9 mouse cellular contexts compared by ENCODE assay signal in the genomic region with DNA sequence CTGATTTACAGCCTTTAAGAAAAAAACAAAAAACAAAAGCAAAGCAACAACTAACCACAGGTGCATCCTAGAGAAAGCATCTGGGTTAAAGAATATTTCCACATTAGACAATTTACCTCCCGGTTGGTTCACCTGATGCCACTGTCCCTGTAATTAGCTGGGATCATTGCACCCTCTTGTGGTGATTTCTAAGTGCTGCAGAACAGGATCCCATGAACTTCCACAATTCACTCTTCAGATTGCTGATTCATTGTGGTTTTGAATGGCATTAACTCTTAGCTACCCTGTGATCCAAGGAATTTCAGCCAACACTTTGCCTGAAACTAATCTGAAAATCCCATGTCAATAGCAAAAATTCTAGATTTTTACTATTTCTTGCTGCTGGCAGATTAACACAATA.
A peak's percentile ranks its signal among the peaks of the same experiment; 100 is the strongest.
DNase-seq lines count a peak whose midpoint lies in the region; ATAC-seq lines count a peak whose summit lies in the region.
"Had no signal": no experiment of that assay in that cellular context is flagged by ENCODE, and none has a peak within 500 bp of the region (broad histone marks: within the 10 kb centered on the region; RNA-seq: fewer than 3 reads in every experiment).

No protein-coding gene starts in this region.

- WGBS in intestine, embryonic 15.5 days, result 2% methylated on average over 1 of the region's 1 CpGs
- WGBS in intestine, embryonic 16.5 days, result 3% methylated on average over 1 of the region's 1 CpGs
- 24% methylated on average over 1 of the region's 1 CpGs for WGBS in hindbrain, embryonic 11.5 days
- WGBS in midbrain, embryonic 13.5 days, result 17% methylated on average over 1 of the region's 1 CpGs

- H3K4me2 ChIP-seq in intestine, embryonic 15.5 days (replicated peaks), result no peak overlapping the region
- H3K4me2 ChIP-seq in intestine, embryonic 16.5 days (ENCODE audit: low read depth, low read length), result no peak overlapping the region
- no peak overlapping the region for H3K4me2 ChIP-seq in hindbrain, embryonic 11.5 days (replicated peaks; ENCODE audit: low read depth, low read length)
- no peak overlapping the region for H3K4me2 ChIP-seq in midbrain, embryonic 13.5 days (replicated peaks)
- H3K4me2 ChIP-seq: liver, embryonic 15.5 days had no signal

- H3K27ac ChIP-seq in intestine, embryonic 15.5 days, result no peak overlapping the region
- H3K27ac ChIP-seq in intestine, embryonic 16.5 days (ENCODE audit: low read length), result no peak overlapping the region
- H3K27ac ChIP-seq in hindbrain, embryonic 11.5 days (ENCODE audit: low read depth, low read length), result no peak overlapping the region
- H3K27ac ChIP-seq in midbrain, embryonic 13.5 days, result no peak overlapping the region
- H3K27ac ChIP-seq: liver, embryonic 15.5 days had no signal

- no peaks in the 10 kb centered on the region for H3K4me1 ChIP-seq in intestine, embryonic 15.5 days (replicated peaks)
- no peaks in the 10 kb centered on the region for H3K4me1 ChIP-seq in intestine, embryonic 16.5 days (ENCODE audit: control insufficient read depth, insufficient read depth, low read length)
- no peaks in the 10 kb centered on the region for H3K4me1 ChIP-seq in hindbrain, embryonic 11.5 days (replicated peaks; ENCODE audit: control insufficient read depth, insufficient read depth, low read length)
- H3K4me1 ChIP-seq in midbrain, embryonic 13.5 days (replicated peaks), result no peaks in the 10 kb centered on the region
- H3K4me1 ChIP-seq: liver, embryonic 15.5 days had no signal

- no peak overlapping the region for H3K4me3 ChIP-seq in intestine, embryonic 15.5 days (replicated peaks)
- H3K4me3 ChIP-seq in intestine, embryonic 16.5 days (ENCODE audit: low read length), result no peak overlapping the region
- H3K4me3 ChIP-seq in hindbrain, embryonic 11.5 days (ENCODE audit: low read depth, low read length), result no peak overlapping the region
- no peak overlapping the region for H3K4me3 ChIP-seq in midbrain, embryonic 13.5 days (replicated peaks)
- H3K4me3 ChIP-seq: liver, embryonic 15.5 days had no signal

- H3K9ac ChIP-seq in intestine, embryonic 15.5 days, result no peak overlapping the region
- no peak overlapping the region for H3K9ac ChIP-seq in intestine, embryonic 16.5 days (ENCODE audit: low read depth, low read length)
- no peak overlapping the region for H3K9ac ChIP-seq in hindbrain, embryonic 11.5 days (ENCODE audit: low read depth, low read length)
- no peak overlapping the region for H3K9ac ChIP-seq in midbrain, embryonic 13.5 days (replicated peaks)
- H3K9ac ChIP-seq: liver, embryonic 15.5 days had no signal

- peak; percentile 59; the same call in 1 of the 2 replicates for ATAC-seq in intestine, embryonic 15.5 days
- ATAC-seq in intestine, embryonic 16.5 days, result no peak
- peak; percentile 39; the same call in 1 of the 2 replicates for ATAC-seq in hindbrain, embryonic 11.5 days (ENCODE audit: low FRiP score)
- peak; percentile 65 for ATAC-seq in midbrain, embryonic 13.5 days

- no peaks in the 10 kb centered on the region for H3K27me3 ChIP-seq in intestine, embryonic 15.5 days (replicated peaks)
- H3K27me3 ChIP-seq in intestine, embryonic 16.5 days (replicated peaks; ENCODE audit: control insufficient read depth, insufficient read depth, low read length), result no peaks in the 10 kb centered on the region
- no peaks in the 10 kb centered on the region for H3K27me3 ChIP-seq in hindbrain, embryonic 11.5 days (ENCODE audit: control insufficient read depth, insufficient read depth, low read length)
- no peaks in the 10 kb centered on the region for H3K27me3 ChIP-seq in midbrain, embryonic 13.5 days
- H3K27me3 ChIP-seq: liver, embryonic 15.5 days had no signal

- peak; percentile 73 for DNase-seq in Muller cell, postnatal 12 days (ENCODE audit: inconsistent ontology term)
- peak; percentile 65 for DNase-seq in embryo, embryonic 10 days (ENCODE audit: low spot score)
- peak; percentile 62 for DNase-seq in hindbrain, embryonic 11.5 days (ENCODE audit: low spot score)
- DNase-seq in layer of hippocampus, postnatal 10 days (ENCODE audit: low spot score in 2 of 2), result peak; percentile 49 to 64
- DNase-seq in spleen, postnatal 36 days (ENCODE audit: low spot score in 2 of 2), result no peak

- H3K36me3 ChIP-seq in intestine, embryonic 15.5 days, result no peaks in the 10 kb centered on the region
- H3K36me3 ChIP-seq in intestine, embryonic 16.5 days (ENCODE audit: control insufficient read depth, insufficient read depth, low read length), result no peaks in the 10 kb centered on the region
- H3K36me3 ChIP-seq in hindbrain, embryonic 11.5 days (ENCODE audit: control insufficient read depth, insufficient read depth, low read length), result no peaks in the 10 kb centered on the region
- no peaks in the 10 kb centered on the region for H3K36me3 ChIP-seq in midbrain, embryonic 13.5 days
- H3K36me3 ChIP-seq: liver, embryonic 15.5 days had no signal

- H3K9me3 ChIP-seq in intestine, embryonic 15.5 days, result no peaks in the 10 kb centered on the region
- no peaks in the 10 kb centered on the region for H3K9me3 ChIP-seq in intestine, embryonic 16.5 days (ENCODE audit: control insufficient read depth, low read length)
- H3K9me3 ChIP-seq in hindbrain, embryonic 11.5 days (ENCODE audit: control insufficient read depth, low read length), result no peaks in the 10 kb centered on the region
- H3K9me3 ChIP-seq in midbrain, embryonic 13.5 days, result no peaks in the 10 kb centered on the region
- H3K9me3 ChIP-seq: liver, embryonic 15.5 days had no signal

Comparison
In these comparisons a context has a peak if more than half of its experiments do, and no peak if none do; other contexts are left out.
1. DNase-seq: peak in Muller cell, postnatal 12 days (single experiment), embryo, embryonic 10 days (single experiment), hindbrain, embryonic 11.5 days (single experiment) and layer of hippocampus, postnatal 10 days (2 of 2); none in spleen, postnatal 36 days (0 of 2).